Mouse (Mus musculus): ENCODE data around the gene Ddx6. TPM values are rescaled to one million over a fixed set of nuclear protein-coding genes. Genes with fewer than 3 reads are reported as not detected.

Gene Ddx6
- polyA plus RNA-seq, 1 experiment from 2014 or later: 10.2 TPM

- Histone ChIP-seq H3K27me3 (replicated peaks; ENCODE audit: control insufficient read depth, insufficient read depth, low read length) (no peaks in the 10 kb centered on the region), H3K4me2 (no peak overlapping the region), H3K4me3 (ENCODE audit: low read depth, low read length) (no peak overlapping the region), H3K9me3 (ENCODE audit: control insufficient read depth, low read length) (no peaks in the 10 kb centered on the region), H3K9ac (ENCODE audit: low read depth, low read length) (no peak overlapping the region), H3K36me3 (ENCODE audit: control insufficient read depth, insufficient read depth, low read length) (peaks cover 22% of the 10 kb centered on the region), H3K4me1 (replicated peaks; ENCODE audit: control insufficient read depth, insufficient read depth, low read length) (no peaks in the 10 kb centered on the region), H3K27ac (ENCODE audit: low read depth, low read length) (no peak overlapping the region)
- DNase-seq (ENCODE audit: low spot score): no peak
- ATAC-seq (replicated peaks; ENCODE audit: low FRiP score): no peak
- 86% methylated on average over 3 of the region's 3 CpGs for whole genome bisulfite sequencing
Observed at GRCm38 (mm10) chr9:44640646-44641357, 36.1 kb downstream of the Ddx6 start.

- WGBS: 86% methylated on average over 2 of the region's 2 CpGs
- no peak overlapping the region for H3K4me3 ChIP-seq (ENCODE audit: low read depth, low read length)
- no peak overlapping the region for H3K4me2 ChIP-seq
- H3K4me1 ChIP-seq (replicated peaks; ENCODE audit: control insufficient read depth, insufficient read depth, low read length): no peaks in the 10 kb centered on the region
- H3K9ac ChIP-seq (ENCODE audit: low read depth, low read length): no peak overlapping the region
- peaks cover 15% of the 10 kb centered on the region for H3K36me3 ChIP-seq (ENCODE audit: control insufficient read depth, insufficient read depth, low read length)
- DNase-seq (ENCODE audit: low spot score): no peak
- H3K9me3 ChIP-seq (ENCODE audit: control insufficient read depth, low read length): no peaks in the 10 kb centered on the region
- no peak for ATAC-seq (replicated peaks; ENCODE audit: low FRiP score)
- H3K27me3 ChIP-seq (replicated peaks; ENCODE audit: control insufficient read depth, insufficient read depth, low read length): no peaks in the 10 kb centered on the region
- H3K27ac ChIP-seq (ENCODE audit: low read depth, low read length): no peak overlapping the region
Observed at GRCm38 (mm10) chr9:44641616-44642015, 36.9 kb downstream of the Ddx6 start.

GRCm38 (mm10) chr9:44643103-44643502 lies 38.4 kb downstream of the Ddx6 start:
- Histone ChIP-seq H3K4me2 (no peak overlapping the region), H3K36me3 (ENCODE audit: control insufficient read depth, insufficient read depth, low read length) (peaks cover 3% of the 10 kb centered on the region; the same call in 1 of the 2 replicates), H3K27ac (ENCODE audit: low read depth, low read length) (no peak overlapping the region), H3K9me3 (ENCODE audit: control insufficient read depth, low read length) (no peaks in the 10 kb centered on the region), H3K27me3 (replicated peaks; ENCODE audit: control insufficient read depth, insufficient read depth, low read length) (no peaks in the 10 kb centered on the region), H3K9ac (ENCODE audit: low read depth, low read length) (no peak overlapping the region), H3K4me3 (ENCODE audit: low read depth, low read length) (no peak overlapping the region), H3K4me1 (replicated peaks; ENCODE audit: control insufficient read depth, insufficient read depth, low read length) (no peaks in the 10 kb centered on the region)
- 94% methylated on average over 7 of the region's 7 CpGs for WGBS
- DNase-seq (ENCODE audit: low spot score) (no peak), ATAC-seq (replicated peaks; ENCODE audit: low FRiP score) (no peak)

- no peaks in the 10 kb centered on the region for H3K4me1 ChIP-seq (replicated peaks; ENCODE audit: control insufficient read depth, insufficient read depth, low read length)
- no peak for ATAC-seq (replicated peaks; ENCODE audit: low FRiP score)
- no peak overlapping the region for H3K27ac ChIP-seq (ENCODE audit: low read depth, low read length)
- no peak for DNase-seq (ENCODE audit: low spot score)
- no peaks in the 10 kb centered on the region for H3K9me3 ChIP-seq (ENCODE audit: control insufficient read depth, low read length)
- WGBS: 70% methylated on average over 2 of the region's 2 CpGs
- H3K36me3 ChIP-seq (ENCODE audit: control insufficient read depth, insufficient read depth, low read length): no peaks in the 10 kb centered on the region
- H3K27me3 ChIP-seq (replicated peaks; ENCODE audit: control insufficient read depth, insufficient read depth, low read length): no peaks in the 10 kb centered on the region
- no peak overlapping the region for H3K9ac ChIP-seq (ENCODE audit: low read depth, low read length)
- H3K4me3 ChIP-seq (ENCODE audit: low read depth, low read length): no peak overlapping the region
- H3K4me2 ChIP-seq: no peak overlapping the region
Observed at GRCm38 (mm10) chr9:44644186-44644585, 39.5 kb downstream of the Ddx6 start.

GRCm38 (mm10) chr9:44645481-44645880 lies 40.8 kb downstream of the Ddx6 start:
- DNase-seq (ENCODE audit: low spot score): no peak
- WGBS: 66% methylated on average over 5 of the region's 5 CpGs

GRCm38 (mm10) chr9:44645924-44646323 lies 41.2 kb downstream of the Ddx6 start:
- Histone ChIP-seq H3K9me3 (ENCODE audit: control insufficient read depth, low read length) (no peaks in the 10 kb centered on the region), H3K9ac (ENCODE audit: low read depth, low read length) (no peak overlapping the region; the same call in 1 of the 2 replicates), H3K4me2 (peak overlapping the region; percentile 39), H3K27ac (ENCODE audit: low read depth, low read length) (no peak overlapping the region), H3K4me1 (replicated peaks; ENCODE audit: control insufficient read depth, insufficient read depth, low read length) (no peaks in the 10 kb centered on the region), H3K27me3 (replicated peaks; ENCODE audit: control insufficient read depth, insufficient read depth, low read length) (no peaks in the 10 kb centered on the region), H3K4me3 (ENCODE audit: low read depth, low read length) (no peak overlapping the region), H3K36me3 (ENCODE audit: control insufficient read depth, insufficient read depth, low read length) (no peaks in the 10 kb centered on the region)
- peak; percentile 41; the same call in 1 of the 2 replicates for ATAC-seq (replicated peaks; ENCODE audit: low FRiP score)
- 40% methylated on average over 15 of the region's 15 CpGs for WGBS
- DNase-seq (ENCODE audit: low spot score): no peak

More at GRCm38 (mm10) chr9:44645481-44645880, 40.8 kb downstream of the Ddx6 start:
- no peak overlapping the region for H3K4me3 ChIP-seq (ENCODE audit: low read depth, low read length)
- H3K4me1 ChIP-seq (replicated peaks; ENCODE audit: control insufficient read depth, insufficient read depth, low read length): no peaks in the 10 kb centered on the region
- H3K4me2 ChIP-seq: peak overlapping the region; percentile 39; the same call in 1 of the 2 replicates
- H3K36me3 ChIP-seq (ENCODE audit: control insufficient read depth, insufficient read depth, low read length): no peaks in the 10 kb centered on the region
- no peaks in the 10 kb centered on the region for H3K9me3 ChIP-seq (ENCODE audit: control insufficient read depth, low read length)
- H3K27ac ChIP-seq (ENCODE audit: low read depth, low read length): no peak overlapping the region
- no peak overlapping the region for H3K9ac ChIP-seq (ENCODE audit: low read depth, low read length)
- no peak for ATAC-seq (replicated peaks; ENCODE audit: low FRiP score)
- H3K27me3 ChIP-seq (replicated peaks; ENCODE audit: control insufficient read depth, insufficient read depth, low read length): no peaks in the 10 kb centered on the region

GRCm38 (mm10) chr9:44646366-44646765 lies 41.7 kb downstream of the Ddx6 start:
- H3K4me2 ChIP-seq: peak overlapping the region; percentile 39
- H3K4me3 ChIP-seq (ENCODE audit: low read depth, low read length): no peak overlapping the region
- H3K9me3 ChIP-seq (ENCODE audit: control insufficient read depth, low read length): no peaks in the 10 kb centered on the region
- no peaks in the 10 kb centered on the region for H3K27me3 ChIP-seq (replicated peaks; ENCODE audit: control insufficient read depth, insufficient read depth, low read length)
- H3K9ac ChIP-seq (ENCODE audit: low read depth, low read length): no peak overlapping the region; the same call in 1 of the 2 replicates
- 67% methylated on average over 6 of the region's 6 CpGs for WGBS
- no peak for ATAC-seq (replicated peaks; ENCODE audit: low FRiP score)
- no peak overlapping the region for H3K27ac ChIP-seq (ENCODE audit: low read depth, low read length)
- DNase-seq (ENCODE audit: low spot score): no peak
- H3K4me1 ChIP-seq (replicated peaks; ENCODE audit: control insufficient read depth, insufficient read depth, low read length): no peaks in the 10 kb centered on the region
- no peaks in the 10 kb centered on the region for H3K36me3 ChIP-seq (ENCODE audit: control insufficient read depth, insufficient read depth, low read length)

GRCm38 (mm10) chr9:44647026-44647425 lies 42.3 kb downstream of the Ddx6 start:
- no peaks in the 10 kb centered on the region for H3K4me1 ChIP-seq (replicated peaks; ENCODE audit: control insufficient read depth, insufficient read depth, low read length)
- WGBS: 85% methylated on average over 8 of the region's 8 CpGs
- no peak overlapping the region for H3K4me2 ChIP-seq
- no peaks in the 10 kb centered on the region for H3K27me3 ChIP-seq (replicated peaks; ENCODE audit: control insufficient read depth, insufficient read depth, low read length)
- no peaks in the 10 kb centered on the region for H3K36me3 ChIP-seq (ENCODE audit: control insufficient read depth, insufficient read depth, low read length)
- no peak for DNase-seq (ENCODE audit: low spot score)
- H3K4me3 ChIP-seq (ENCODE audit: low read depth, low read length): no peak overlapping the region
- H3K9ac ChIP-seq (ENCODE audit: low read depth, low read length): no peak overlapping the region
- ATAC-seq (replicated peaks; ENCODE audit: low FRiP score): no peak
- no peaks in the 10 kb centered on the region for H3K9me3 ChIP-seq (ENCODE audit: control insufficient read depth, low read length)
- no peak overlapping the region for H3K27ac ChIP-seq (ENCODE audit: low read depth, low read length)

GRCm38 (mm10) chr9:44647656-44648055 lies 43.0 kb downstream of the Ddx6 start:
- no peak overlapping the region for H3K9ac ChIP-seq (ENCODE audit: low read depth, low read length)
- no peak overlapping the region for H3K27ac ChIP-seq (ENCODE audit: low read depth, low read length)
- ATAC-seq (replicated peaks; ENCODE audit: low FRiP score): no peak
- 85% methylated on average over 4 of the region's 4 CpGs for WGBS
- H3K9me3 ChIP-seq (ENCODE audit: control insufficient read depth, low read length): no peaks in the 10 kb centered on the region
- H3K27me3 ChIP-seq (replicated peaks; ENCODE audit: control insufficient read depth, insufficient read depth, low read length): no peaks in the 10 kb centered on the region
- no peaks in the 10 kb centered on the region for H3K36me3 ChIP-seq (ENCODE audit: control insufficient read depth, insufficient read depth, low read length)
- DNase-seq (ENCODE audit: low spot score): no peak
- no peak overlapping the region for H3K4me3 ChIP-seq (ENCODE audit: low read depth, low read length)
- no peaks in the 10 kb centered on the region for H3K4me1 ChIP-seq (replicated peaks; ENCODE audit: control insufficient read depth, insufficient read depth, low read length)
- H3K4me2 ChIP-seq: no peak overlapping the region
